ENCODE assay signal across 8 mouse cellular contexts in genomic region chr10:62508459-62508858, GRCm38 (mm10). TPM values are rescaled to one million over a fixed set of nuclear protein-coding genes. Genes with fewer than 3 reads are reported as not detected.
DNase-seq lines count a peak whose midpoint lies in the region; ATAC-seq and TF ChIP-seq lines count a peak whose summit lies in the region.

No protein-coding gene starts in this region.

- peak overlapping the region; percentile 2 for H3K4me3 ChIP-seq in cerebellum, adult 2 months (replicated peaks; ENCODE audit: insufficient read depth, low read depth, low read length)
- peak overlapping the region; percentile 12; the same call in 1 of the 2 replicates for H3K4me3 ChIP-seq in embryonic facial prominence, embryonic 11.5 days (ENCODE audit: low read depth, low read length)
- peak overlapping the region; percentile 31 to 36 for H3K4me3 ChIP-seq in heart, embryonic 14.5 days (ENCODE audit: control insufficient read depth in 1 of 2, insufficient read depth in 1 of 2, low read depth in 1 of 2, low read length in 2 of 2)
- peak overlapping the region; percentile 23 for H3K4me3 ChIP-seq in kidney, postnatal 0 days (replicated peaks; ENCODE audit: low read depth, low read length)
- peak overlapping the region; percentile 39 for H3K4me3 ChIP-seq in macrophage (ENCODE audit: inconsistent target)

- H3K4me1 ChIP-seq in cerebellum, adult 2 months (ENCODE audit: control insufficient read depth, insufficient read depth, low read length) = no peaks in the 10 kb centered on the region
- H3K4me1 ChIP-seq in embryonic facial prominence, embryonic 11.5 days (ENCODE audit: control insufficient read depth, insufficient read depth, low read length) = no peaks in the 10 kb centered on the region
- H3K4me1 ChIP-seq in heart, embryonic 14.5 days (ENCODE audit: control insufficient read depth in 2 of 2, insufficient read depth in 2 of 2, low read length in 2 of 2) = peaks cover 4 to 9% of the 10 kb centered on the region in 2 experiments; a peak in 1 of 4 replicates
- H3K4me1 ChIP-seq in kidney, postnatal 0 days (replicated peaks; ENCODE audit: insufficient read depth, low read length) = no peaks in the 10 kb centered on the region

- H3K9ac ChIP-seq in embryonic facial prominence, embryonic 11.5 days (replicated peaks; ENCODE audit: low read length) = no peak overlapping the region
- H3K9ac ChIP-seq in heart, embryonic 14.5 days (ENCODE audit: low read length) = peak overlapping the region; percentile 22; the same call in 1 of the 2 replicates
- peak overlapping the region; percentile 28; the same call in 1 of the 2 replicates for H3K9ac ChIP-seq in kidney, postnatal 0 days (ENCODE audit: low read depth, low read length)

- no peak overlapping the region for H3K27ac ChIP-seq in cerebellum, adult 2 months (ENCODE audit: insufficient read depth, low read length)
- H3K27ac ChIP-seq in embryonic facial prominence, embryonic 11.5 days (replicated peaks; ENCODE audit: low read depth, low read length) = no peak overlapping the region
- no peak overlapping the region for H3K27ac ChIP-seq in heart, embryonic 14.5 days (replicated peaks in 1 of 2; ENCODE audit: control insufficient read depth in 1 of 2, insufficient read depth in 1 of 2, low read depth in 2 of 2, low read length in 2 of 2)
- peak overlapping the region; percentile 63 for H3K27ac ChIP-seq in kidney, postnatal 0 days
- H3K27ac ChIP-seq in macrophage = peak overlapping the region; percentile 72

- ATAC-seq in embryonic facial prominence, embryonic 11.5 days (replicated peaks; ENCODE audit: insufficient number of reproducible peaks, low FRiP score, low TSS enrichment, low read depth) = no peak
- no peak for ATAC-seq in heart, embryonic 14.5 days (ENCODE audit: insufficient number of reproducible peaks, insufficient read depth, low FRiP score, low read depth)
- no peak for ATAC-seq in kidney, postnatal 0 days (replicated peaks; ENCODE audit: low FRiP score, low read depth)

- no peak for DNase-seq in cerebellum, adult 2 months
- no peak for DNase-seq in cerebellum, adult 9-11 months
- peak; percentile 8 for DNase-seq in embryonic facial prominence, embryonic 11.5 days (ENCODE audit: low spot score)
- peak; percentile 62 for DNase-seq in kidney, postnatal 0 days (ENCODE audit: low spot score)
- no peak for DNase-seq in layer of hippocampus, postnatal 10 days (ENCODE audit: low spot score in 2 of 2)
- no peak for DNase-seq in Muller cell, postnatal 12 days (ENCODE audit: inconsistent ontology term)

- peaks cover 17% of the 10 kb centered on the region; the same call in 1 of the 2 replicates for H3K79me2 ChIP-seq in macrophage (ENCODE audit: inconsistent target)

- 8% methylated on average over 11 of the region's 11 CpGs for WGBS in cerebellum, adult 2 months
- WGBS in embryonic facial prominence, embryonic 11.5 days = 9% methylated on average over 11 of the region's 11 CpGs
- under 1% methylated on average over 11 of the region's 11 CpGs for WGBS in heart, embryonic 14.5 days
- 7% methylated on average over 11 of the region's 11 CpGs for WGBS in kidney, postnatal 0 days
- 3% methylated on average over 11 of the region's 11 CpGs for WGBS in macrophage (ENCODE audit: missing documents)

- peak overlapping the region; percentile 44 for H3K4me2 ChIP-seq in embryonic facial prominence, embryonic 11.5 days (ENCODE audit: low read depth, low read length)
- peak overlapping the region; percentile 62 for H3K4me2 ChIP-seq in heart, embryonic 14.5 days (ENCODE audit: low read length)
- peak overlapping the region; percentile 50 for H3K4me2 ChIP-seq in kidney, postnatal 0 days (ENCODE audit: low read length)

- no peaks in the 10 kb centered on the region; the same call in 1 of the 2 replicates for H3K27me3 ChIP-seq in cerebellum, adult 2 months (ENCODE audit: control insufficient read depth, insufficient read depth, low read length)
- no peaks in the 10 kb centered on the region for H3K27me3 ChIP-seq in embryonic facial prominence, embryonic 11.5 days (ENCODE audit: control insufficient read depth, insufficient read depth, low read length)
- peaks cover 15% of the 10 kb centered on the region; the same call in 1 of the 2 replicates for H3K27me3 ChIP-seq in heart, embryonic 14.5 days (ENCODE audit: control insufficient read depth, insufficient read depth, low read length)
- no peaks in the 10 kb centered on the region for H3K27me3 ChIP-seq in kidney, postnatal 0 days (ENCODE audit: insufficient read depth, low read length)

- TF ChIP-seq CTCF in cerebellum, adult 2 months (IDR thresholded peaks at IDR 0.05; ENCODE audit: borderline replicate concordance, insufficient read depth, low read depth, low read length) = no peak
- no peak for TF ChIP-seq CTCF in kidney, postnatal 0 days (IDR thresholded peaks at IDR 0.05; ENCODE audit: low read depth)

- H3K9me3 ChIP-seq in embryonic facial prominence, embryonic 11.5 days (replicated peaks; ENCODE audit: control insufficient read depth, low read length) = no peaks in the 10 kb centered on the region
- H3K9me3 ChIP-seq in heart, embryonic 14.5 days (ENCODE audit: control insufficient read depth, low read length) = no peaks in the 10 kb centered on the region
- no peaks in the 10 kb centered on the region for H3K9me3 ChIP-seq in kidney, postnatal 0 days (replicated peaks; ENCODE audit: low read length)

- TF ChIP-seq POLR2A in cerebellum, adult 2 months (IDR thresholded peaks at IDR 0.05; ENCODE audit: borderline replicate concordance, insufficient read depth, low read length) = no peak

- no peaks in the 10 kb centered on the region for H3K36me3 ChIP-seq in embryonic facial prominence, embryonic 11.5 days (replicated peaks; ENCODE audit: control insufficient read depth, insufficient read depth, low read depth, low read length)
- no peaks in the 10 kb centered on the region for H3K36me3 ChIP-seq in heart, embryonic 14.5 days (ENCODE audit: control insufficient read depth, insufficient read depth, low read length)
- H3K36me3 ChIP-seq in kidney, postnatal 0 days (ENCODE audit: insufficient read depth, low read length) = no peaks in the 10 kb centered on the region
- H3K36me3 ChIP-seq in macrophage (ENCODE audit: inconsistent target) = no peaks in the 10 kb centered on the region

RNA-seq across cellular contexts. Expression of gene Srgn, which starts 18.8 kb away (rescaled TPM):
- 11.2 and 11.3 TPM in 2 replicates for polyA plus RNA-seq in cerebellum, adult 2 months (2012; rRNA removed)
- 4.1 and 6.9 TPM in 2 replicates for polyA plus RNA-seq in embryonic facial prominence, embryonic 11.5 days (2014; fragmentation: Nextera tagmentation; extraction: Ambion mirVana)
- 6.8 and 8.2 TPM in 2 replicates for polyA plus RNA-seq in heart, embryonic 14.5 days (2014; fragmentation: Nextera tagmentation; extraction: Ambion mirVana)
- polyA plus RNA-seq in kidney, postnatal 0 days (2015; fragmentation: Nextera tagmentation; extraction: Ambion mirVana) = 36.6 and 45.1 TPM in 2 replicates
- 100 to 1,000 TPM in 9 of 26 experiments, 10 to 100 TPM in 12, 1 to 10 TPM in 5; 5.0 to 374 (median 54.9) TPM for total RNA-seq in macrophage (2018; cell fraction: chromatin; rRNA removed)
- total RNA-seq in macrophage (2018; cell fraction: cytosol; rRNA removed) = 1,000 to 10,000 TPM in 3 of 26 experiments, 100 to 1,000 TPM in 23; 178 to 1,433 (median 423) TPM
- total RNA-seq in macrophage (2018; cell fraction: nucleus; rRNA removed) = 1,000 to 10,000 TPM in 2 of 26 experiments, 100 to 1,000 TPM in 22, 10 to 100 TPM in 2; 93.8 to 1,370 (median 265) TPM
- 240 to 438 TPM (median 289 TPM) in 3 replicates for polyA plus RNA-seq in macrophage (2018)
- total RNA-seq in layer of hippocampus, postnatal 10 days (2021) = 10 to 100 TPM in 1 of 2 experiments, 1 to 10 TPM in 1; 9.3 to 10.3 TPM

RNA-seq across cellular contexts. Expression of gene Vps26a, which starts 21.9 kb away (rescaled TPM):
- 37.1 and 39.2 TPM in 2 replicates for polyA plus RNA-seq in cerebellum, adult 2 months (2012; rRNA removed)
- polyA plus RNA-seq in embryonic facial prominence, embryonic 11.5 days (2014; fragmentation: Nextera tagmentation; extraction: Ambion mirVana) = 95.0 and 101 TPM in 2 replicates
- polyA plus RNA-seq in heart, embryonic 14.5 days (2014; fragmentation: Nextera tagmentation; extraction: Ambion mirVana) = 73.3 and 79.2 TPM in 2 replicates
- 79.1 and 84.6 TPM in 2 replicates for polyA plus RNA-seq in kidney, postnatal 0 days (2015; fragmentation: Nextera tagmentation; extraction: Ambion mirVana)
- 10 to 100 TPM; 39.3 to 71.1 (median 57.3) TPM for total RNA-seq in macrophage (2018; cell fraction: chromatin; rRNA removed)
- total RNA-seq in macrophage (2018; cell fraction: cytosol; rRNA removed) = 100 to 1,000 TPM; 161 to 207 (median 187) TPM
- 100 to 1,000 TPM in 11 of 26 experiments, 10 to 100 TPM in 15; 61.6 to 159 (median 95.3) TPM for total RNA-seq in macrophage (2018; cell fraction: nucleus; rRNA removed)
- 167 to 346 TPM (median 178 TPM) in 3 replicates for polyA plus RNA-seq in macrophage (2018)
- 10 to 100 TPM; 37.2 to 41.1 TPM for total RNA-seq in layer of hippocampus, postnatal 10 days (2021)

RNA-seq across cellular contexts. Expression of gene Supv3l1, which starts 58.9 kb away (rescaled TPM):
- 37.3 TPM in 2 replicates for polyA plus RNA-seq in cerebellum, adult 2 months (2012; rRNA removed)
- polyA plus RNA-seq in embryonic facial prominence, embryonic 11.5 days (2014; fragmentation: Nextera tagmentation; extraction: Ambion mirVana) = 30.3 and 31.2 TPM in 2 replicates
- 29.2 and 29.5 TPM in 2 replicates for polyA plus RNA-seq in heart, embryonic 14.5 days (2014; fragmentation: Nextera tagmentation; extraction: Ambion mirVana)
- polyA plus RNA-seq in kidney, postnatal 0 days (2015; fragmentation: Nextera tagmentation; extraction: Ambion mirVana) = 21.6 and 22.7 TPM in 2 replicates
- 10 to 100 TPM; 19.7 to 49.9 (median 32.0) TPM for total RNA-seq in macrophage (2018; cell fraction: chromatin; rRNA removed)
- total RNA-seq in macrophage (2018; cell fraction: cytosol; rRNA removed) = 10 to 100 TPM in 2 of 26 experiments, 1 to 10 TPM in 24; 6.7 to 11.5 (median 8.5) TPM
- 10 to 100 TPM; 14.5 to 41.4 (median 26.0) TPM for total RNA-seq in macrophage (2018; cell fraction: nucleus; rRNA removed)
- 9.8 to 13.0 TPM (median 12.9 TPM) in 3 replicates for polyA plus RNA-seq in macrophage (2018)
- 10 to 100 TPM; 22.1 to 23.7 TPM for total RNA-seq in layer of hippocampus, postnatal 10 days (2021)

RNA-seq across cellular contexts. Expression of gene 4930507D05Rik, which starts 59.2 kb away (rescaled TPM):
- 0.49 and 0.70 TPM in 2 replicates for polyA plus RNA-seq in cerebellum, adult 2 months (2012; rRNA removed)
- polyA plus RNA-seq in embryonic facial prominence, embryonic 11.5 days (2014; fragmentation: Nextera tagmentation; extraction: Ambion mirVana) = 0.89 and 1.2 TPM in 2 replicates
- 0.49 and 0.89 TPM in 2 replicates for polyA plus RNA-seq in heart, embryonic 14.5 days (2014; fragmentation: Nextera tagmentation; extraction: Ambion mirVana)
- polyA plus RNA-seq in kidney, postnatal 0 days (2015; fragmentation: Nextera tagmentation; extraction: Ambion mirVana) = 0.45 and 0.53 TPM in 2 replicates
- total RNA-seq in macrophage (2018; cell fraction: chromatin; rRNA removed) = not detected
- total RNA-seq in macrophage (2018; cell fraction: cytosol; rRNA removed) = under 1 TPM in 8 of 26 experiments, not detected in 18; 0.05 to 0.14 (median 0.10) TPM
- total RNA-seq in macrophage (2018; cell fraction: nucleus; rRNA removed) = under 1 TPM in 2 of 26 experiments, not detected in 24; 0.24 to 0.48 TPM
- 0.26 TPM in 1 of 3 replicates, not detected in the others for polyA plus RNA-seq in macrophage (2018)
- total RNA-seq in layer of hippocampus, postnatal 10 days (2021) = 1 to 10 TPM; 1.7 to 2.1 TPM

Comparison
In these comparisons a context has a peak if more than half of its experiments do, and no peak if none do; other contexts are left out.
1. DNase-seq: peak in embryonic facial prominence, embryonic 11.5 days (single experiment) and kidney, postnatal 0 days (single experiment); none in cerebellum, adult 2 months (0 of 2), cerebellum, adult 9-11 months (single experiment), layer of hippocampus, postnatal 10 days (0 of 2) and Muller cell, postnatal 12 days (single experiment).
2. H3K27ac ChIP-seq: peak in kidney, postnatal 0 days (single experiment) and macrophage (single experiment); none in cerebellum, adult 2 months (single experiment), embryonic facial prominence, embryonic 11.5 days (single experiment) and heart, embryonic 14.5 days (0 of 2).
3. Peak in every context shown above with its lines, with median percentiles within 50 percentile points of each other: H3K4me3 ChIP-seq and H3K4me2 ChIP-seq.